Mouse (Mus musculus): ENCODE measurements at regions not wholly inside any gene's neighbourhood (a gene's known extent, or its start where the extent isn't known, plus 50 kb on each side); places are given as distances from the start of the nearest gene placed in this dataset.

- no peak for DNase-seq (ENCODE audit: low read depth)
Observed at GRCm38 (mm10) chr3:143173971-143174370, 292.2 kb upstream of the Pkn2 start.

- DNase-seq (ENCODE audit: low read depth): no peak
Observed at GRCm38 (mm10) chr3:143162444-143162843, 280.6 kb upstream of the Pkn2 start.

GRCm38 (mm10) chr3:143161993-143162392, 280.2 kb upstream of the Pkn2 start:
- DNase-seq (ENCODE audit: low read depth): no peak

- DNase-seq (ENCODE audit: low read depth): no peak
Observed at GRCm38 (mm10) chr3:143158568-143158967, 276.8 kb upstream of the Pkn2 start.

- DNase-seq (ENCODE audit: low read depth): no peak
Observed at GRCm38 (mm10) chr3:143156733-143157524, 275.1 kb upstream of the Pkn2 start.

GRCm38 (mm10) chr3:143156174-143156573, 274.4 kb upstream of the Pkn2 start:
- DNase-seq (ENCODE audit: low read depth): no peak

GRCm38 (mm10) chr3:143155556-143155955, 273.8 kb upstream of the Pkn2 start:
- DNase-seq (ENCODE audit: low read depth): peak; percentile 45

GRCm38 (mm10) chr3:143147471-143147870, 265.7 kb upstream of the Pkn2 start:
- no peak for DNase-seq (ENCODE audit: low read depth)

- DNase-seq (ENCODE audit: low read depth): no peak
Observed at GRCm38 (mm10) chr3:143138952-143139351, 257.1 kb upstream of the Pkn2 start.

GRCm38 (mm10) chr3:143134528-143134927, 252.7 kb upstream of the Pkn2 start:
- DNase-seq (ENCODE audit: low read depth): no peak

GRCm38 (mm10) chr3:143107733-143108291, 226.0 kb upstream of the Pkn2 start:
- DNase-seq (ENCODE audit: low read depth): no peak

- DNase-seq (ENCODE audit: low read depth): no peak
Observed at GRCm38 (mm10) chr3:143104734-143105133, 222.9 kb upstream of the Pkn2 start.

GRCm38 (mm10) chr3:143103333-143103732, 221.5 kb upstream of the Pkn2 start:
- peak; percentile 8 for DNase-seq (ENCODE audit: low read depth)

- DNase-seq (ENCODE audit: low read depth): no peak
Observed at GRCm38 (mm10) chr3:143100810-143101645, 219.2 kb upstream of the Pkn2 start.

GRCm38 (mm10) chr3:143100203-143100602, 218.4 kb upstream of the Pkn2 start:
- DNase-seq (ENCODE audit: low read depth): no peak

GRCm38 (mm10) chr3:143092206-143092605, 210.4 kb upstream of the Pkn2 start:
- DNase-seq (ENCODE audit: low read depth): no peak

GRCm38 (mm10) chr3:143090886-143091285, 209.1 kb upstream of the Pkn2 start:
- no peak for DNase-seq (ENCODE audit: low read depth)

GRCm38 (mm10) chr3:143090316-143090715, 208.5 kb upstream of the Pkn2 start:
- no peak for DNase-seq (ENCODE audit: low read depth)

- DNase-seq (ENCODE audit: low read depth): no peak
Observed at GRCm38 (mm10) chr3:143087786-143088185, 206.0 kb upstream of the Pkn2 start.

- DNase-seq (ENCODE audit: low read depth): no peak
Observed at GRCm38 (mm10) chr3:143078310-143078709, 196.5 kb upstream of the Pkn2 start.

GRCm38 (mm10) chr3:143071839-143072373, 190.1 kb upstream of the Pkn2 start:
- no peak for DNase-seq (ENCODE audit: low read depth)

- DNase-seq (ENCODE audit: low read depth): no peak
Observed at GRCm38 (mm10) chr3:143054858-143055257, 173.1 kb upstream of the Pkn2 start.
